8 mouse cellular contexts compared by ENCODE assay signal in genomic region chr8:124433451-124434125, GRCm38 (mm10). TPM values are rescaled to one million over a fixed set of nuclear protein-coding genes. Genes with fewer than 3 reads are reported as not detected.
DNase-seq lines count a peak whose midpoint lies in the region; ATAC-seq lines count a peak whose summit lies in the region.

No protein-coding gene starts in this region.

- DNase-seq in urinary bladder, adult 18-20 months (ENCODE audit: low spot score in 2 of 2): peak; percentile 3 to 20
- DNase-seq in urinary bladder, postnatal 10 days (ENCODE audit: low spot score): no peak
- peak; percentile 73 for DNase-seq in cerebellum, adult 11-12 months
- peak; percentile 14 for DNase-seq in thymus, postnatal 14 days
- DNase-seq in spleen, postnatal 36 days (ENCODE audit: low spot score in 2 of 2): no peak

- ATAC-seq in forebrain, embryonic 16.5 days: peak; percentile 39
- ATAC-seq in kidney, embryonic 15.5 days (replicated peaks; ENCODE audit: low FRiP score): peak; percentile 59
- peak; percentile 51 for ATAC-seq in midbrain, embryonic 13.5 days

- peaks cover 37% of the 10 kb centered on the region for H3K4me1 ChIP-seq in forebrain, embryonic 16.5 days (replicated peaks; ENCODE audit: control insufficient read depth, insufficient read depth, low read length)
- H3K4me1 ChIP-seq in kidney, embryonic 15.5 days: peaks cover 11% of the 10 kb centered on the region
- H3K4me1 ChIP-seq in midbrain, embryonic 13.5 days (replicated peaks): peaks cover 54% of the 10 kb centered on the region

- H3K9ac ChIP-seq in forebrain, embryonic 16.5 days (replicated peaks; ENCODE audit: low read depth, low read length): peak overlapping the region; percentile 79
- peak overlapping the region; percentile 56 for H3K9ac ChIP-seq in kidney, embryonic 15.5 days
- H3K9ac ChIP-seq in midbrain, embryonic 13.5 days (replicated peaks): peak overlapping the region; percentile 91

- H3K4me3 ChIP-seq in forebrain, embryonic 16.5 days (replicated peaks; ENCODE audit: low read length): peak overlapping the region; percentile 72
- H3K4me3 ChIP-seq in kidney, embryonic 15.5 days (replicated peaks): peak overlapping the region; percentile 64
- H3K4me3 ChIP-seq in midbrain, embryonic 13.5 days (replicated peaks): peak overlapping the region; percentile 82

- under 1% methylated on average over 49 of the region's 56 CpGs for WGBS in forebrain, embryonic 16.5 days
- 1% methylated on average over 56 of the region's 56 CpGs for WGBS in kidney, embryonic 15.5 days
- WGBS in midbrain, embryonic 13.5 days: 2% methylated on average over 54 of the region's 56 CpGs

- peak overlapping the region; percentile 92 for H3K4me2 ChIP-seq in forebrain, embryonic 16.5 days (ENCODE audit: low read length)
- H3K4me2 ChIP-seq in kidney, embryonic 15.5 days: peak overlapping the region; percentile 98
- H3K4me2 ChIP-seq in midbrain, embryonic 13.5 days (replicated peaks): peak overlapping the region; percentile 94

- 0 out of 2 replicates have a peak, but pooled peaks cover 2% of the 10 kb centered on the region for H3K27me3 ChIP-seq in forebrain, embryonic 16.5 days (replicated peaks; ENCODE audit: control insufficient read depth, insufficient read depth, low read length)
- H3K27me3 ChIP-seq in kidney, embryonic 15.5 days: peaks cover 46% of the 10 kb centered on the region
- peaks cover 15% of the 10 kb centered on the region for H3K27me3 ChIP-seq in midbrain, embryonic 13.5 days

- no peaks in the 10 kb centered on the region for H3K36me3 ChIP-seq in forebrain, embryonic 16.5 days (ENCODE audit: control insufficient read depth, insufficient read depth)
- no peaks in the 10 kb centered on the region for H3K36me3 ChIP-seq in kidney, embryonic 15.5 days
- H3K36me3 ChIP-seq in midbrain, embryonic 13.5 days: no peaks in the 10 kb centered on the region

- H3K9me3 ChIP-seq in forebrain, embryonic 16.5 days (ENCODE audit: control insufficient read depth, low read length): no peaks in the 10 kb centered on the region
- H3K9me3 ChIP-seq in kidney, embryonic 15.5 days (replicated peaks): no peaks in the 10 kb centered on the region
- no peaks in the 10 kb centered on the region for H3K9me3 ChIP-seq in midbrain, embryonic 13.5 days

- no peak overlapping the region for H3K27ac ChIP-seq in forebrain, embryonic 16.5 days (ENCODE audit: low read length)
- H3K27ac ChIP-seq in kidney, embryonic 15.5 days: no peak overlapping the region
- H3K27ac ChIP-seq in midbrain, embryonic 13.5 days: peak overlapping the region; percentile 79

RNA-seq across cellular contexts. Expression of gene Pgbd5, which starts 5.9 kb away (rescaled TPM):
- 8.4 and 10.7 TPM in 2 replicates for polyA plus RNA-seq in forebrain, embryonic 16.5 days (2015; fragmentation: Nextera tagmentation; extraction: Ambion mirVana)
- polyA plus RNA-seq in kidney, embryonic 15.5 days (2015; fragmentation: Nextera tagmentation; extraction: Ambion mirVana): 0.75 and 0.93 TPM in 2 replicates
- 7.6 and 8.6 TPM in 2 replicates for polyA plus RNA-seq in midbrain, embryonic 13.5 days (2015; fragmentation: Nextera tagmentation; extraction: Ambion mirVana)

Comparison
In these comparisons a context has a peak if more than half of its experiments do, and no peak if none do; other contexts are left out.
1. DNase-seq: peak in urinary bladder, adult 18-20 months (2 of 2), cerebellum, adult 11-12 months (single experiment) and thymus, postnatal 14 days (single experiment); none in urinary bladder, postnatal 10 days (single experiment) and spleen, postnatal 36 days (0 of 2).
2. Peak in every context shown above with its lines, with median percentiles within 50 percentile points of each other: ATAC-seq, H3K4me2 ChIP-seq, H3K4me3 ChIP-seq and H3K9ac ChIP-seq.